Mouse (Mus musculus): ENCODE results near the gene Emilin2.

GRCm38 (mm10) chr17:71277701-71278491 is 33.9 kb downstream of the Emilin2 start:
- TF ChIP-seq EP300 (IDR thresholded peaks at IDR 0.05; ENCODE audit: insufficient read depth, low read depth, low read length) (no peak), CTCF (IDR thresholded peaks at IDR 0.05; ENCODE audit: low read depth, low read length) (no peak), POLR2A (IDR thresholded peaks at IDR 0.05; ENCODE audit: insufficient read depth, low read length) (no peak)
